Mouse (Mus musculus) E14TG2a.4 (cell line): ENCODE data around the gene Krtap19-5.

Source experiments
- CTCF ChIP-seq: conservative IDR thresholded peaks from 2 replicates; pipeline ENCODE4 v1.5.1; 2014; ENCODE audit warnings: low read length
- NANOG ChIP-seq: IDR thresholded peaks from 2 replicates; pipeline ENCODE4 v1.6.1; 2014; ENCODE audit warnings: borderline replicate concordance, low read length, mixed read lengths

DNA sequence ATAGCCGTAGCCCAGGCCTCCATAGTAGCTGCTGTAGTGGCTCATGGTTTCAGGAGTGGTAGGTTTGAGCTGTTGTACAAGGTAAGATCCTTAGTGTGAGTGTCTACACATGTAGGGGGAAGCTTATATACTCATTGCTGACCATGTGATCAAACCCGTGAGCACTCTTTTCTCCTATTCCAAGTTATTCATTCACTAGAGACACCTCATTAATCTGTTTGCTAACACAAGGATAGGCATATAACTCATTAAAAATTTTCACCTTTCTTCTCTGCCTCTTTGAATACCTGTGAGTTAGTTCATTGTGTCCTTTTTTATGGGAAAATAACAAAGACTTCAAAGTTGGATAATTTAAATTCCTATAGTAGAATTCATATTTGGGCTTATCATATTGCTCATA lies 18.3 kb downstream of the Krtap19-5 start, which contains the start of gene Krtap19-3:
- no peak for TF ChIP-seq CTCF
- no peak for TF ChIP-seq NANOG
